Mouse (Mus musculus) cerebellum, adult 2 months (tissue): ENCODE data around the gene Agpat3.

Source experiments
- CTCF ChIP-seq: fragments of 200-500 bp; IDR thresholded peaks from 2 replicates; pipeline ENCODE4 v1.5.1; 2011; ENCODE audit warnings: low read depth, mild to moderate bottlenecking, control low read depth, low read length, moderate library complexity, borderline replicate concordance; ENCODE audit not compliant: insufficient read depth
- POLR2A ChIP-seq: fragments of 200-500 bp; IDR thresholded peaks from 2 replicates; pipeline ENCODE4 v1.6.1; 2011; ENCODE audit warnings: low read length, control low read depth, borderline replicate concordance; ENCODE audit not compliant: insufficient read depth

DNA sequence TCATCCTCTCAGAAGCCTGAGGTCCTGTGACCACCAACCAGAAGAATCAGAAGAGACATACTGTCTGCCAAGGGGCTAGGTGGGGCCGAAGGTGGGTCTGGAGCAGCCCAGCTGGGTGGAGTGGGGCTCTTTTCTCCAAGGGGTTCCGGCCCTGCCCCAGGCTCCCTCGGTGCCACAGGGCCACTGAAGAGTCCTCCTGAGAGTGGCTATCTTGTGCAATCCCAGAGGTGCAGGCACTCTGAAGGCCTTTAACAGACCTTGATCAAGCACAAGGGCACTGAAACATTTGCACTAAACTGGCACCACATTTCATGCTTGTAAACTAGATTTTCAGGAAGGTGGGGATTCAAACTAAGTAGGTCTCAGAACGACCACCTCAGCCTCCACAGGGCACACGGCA lies 55.9 kb downstream of the Agpat3 start:
- no peak for TF ChIP-seq CTCF
- TF ChIP-seq POLR2A: no peak
